Mouse (Mus musculus): Measurements from ENCODE around the gene Rbbp9.

Gene Rbbp9

DNA sequence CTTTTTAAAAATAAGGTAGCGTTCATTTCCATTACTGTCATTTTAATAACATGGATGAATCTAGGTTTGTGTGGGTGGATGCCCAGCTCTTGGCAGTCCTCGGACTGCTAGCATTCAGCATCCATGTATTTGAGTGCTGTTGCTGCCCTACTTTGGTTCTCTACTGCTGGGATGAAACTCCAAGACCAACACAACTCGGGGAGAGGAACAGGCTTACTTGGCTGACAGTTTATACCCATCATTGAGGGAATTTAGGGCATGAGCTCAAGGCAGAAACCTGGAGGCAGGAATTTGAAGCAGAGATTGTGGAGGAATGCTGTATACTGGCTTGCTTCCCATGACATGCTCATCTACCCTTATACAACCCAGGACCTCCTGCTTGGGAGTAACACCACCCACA lies 36.0 kb downstream of the Rbbp9 start:
- no peak for DNase-seq (ENCODE audit: inconsistent age in 2 of 2, low spot score in 1 of 2)

DNA sequence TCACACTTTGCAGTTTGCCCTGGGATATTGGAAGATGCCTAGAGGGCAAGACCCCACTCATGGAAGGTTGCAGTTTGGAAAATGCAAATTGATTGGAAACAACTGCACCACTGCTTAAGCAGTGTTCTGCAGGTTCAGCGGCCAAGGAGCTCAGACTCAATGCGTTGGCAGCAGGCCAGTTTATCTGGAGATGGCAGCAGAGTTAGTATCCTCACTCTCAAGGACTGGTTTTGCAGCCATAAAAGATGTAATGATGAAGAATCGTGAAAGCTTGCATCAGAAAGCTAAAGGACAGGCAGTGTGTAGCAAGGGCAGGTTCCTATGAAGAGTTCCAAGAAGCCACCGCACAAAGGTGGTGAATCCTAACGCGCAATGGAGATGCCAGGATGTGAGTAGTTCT lies 48.5 kb downstream of the Rbbp9 start:
- DNase-seq (ENCODE audit: inconsistent age in 2 of 2, low spot score in 1 of 2) = peak in 1 of 2 experiments; percentile 41

All from adrenal gland, adult (tissue).